Mouse (Mus musculus): ENCODE measurements at regions not wholly inside any gene's neighbourhood (a gene's known extent, or its start where the extent isn't known, plus 50 kb on each side); places are given as distances from the start of the nearest gene placed in this dataset.

DNA sequence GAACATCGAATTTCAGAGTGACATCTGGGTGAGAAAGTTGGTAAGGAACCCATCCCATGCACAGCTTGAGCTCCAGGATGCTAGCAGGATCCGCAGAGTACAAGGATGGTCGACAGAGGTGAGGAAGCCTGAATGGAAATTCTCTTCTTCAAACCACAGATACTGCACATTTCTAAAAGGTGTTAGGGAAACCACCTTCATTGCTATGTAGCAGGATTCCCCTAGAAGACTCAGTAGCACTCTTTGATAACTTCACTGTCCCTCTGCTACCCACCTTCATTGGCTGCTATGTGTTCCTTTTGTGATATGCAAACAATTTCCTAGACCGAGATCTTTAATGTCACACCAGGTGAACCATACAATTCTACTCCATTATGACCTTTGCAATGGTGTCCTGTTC, 128.1 kb upstream of the Atp2b1 start:
- DNase-seq (ENCODE audit: low spot score in 2 of 2), result no peak
- intact Hi-C loops (cut with DNase I), result loop anchor here (10.0 kb wide), 1 partner anchor 291 kb away; no protein-coding TSS in a partner anchor

DNA sequence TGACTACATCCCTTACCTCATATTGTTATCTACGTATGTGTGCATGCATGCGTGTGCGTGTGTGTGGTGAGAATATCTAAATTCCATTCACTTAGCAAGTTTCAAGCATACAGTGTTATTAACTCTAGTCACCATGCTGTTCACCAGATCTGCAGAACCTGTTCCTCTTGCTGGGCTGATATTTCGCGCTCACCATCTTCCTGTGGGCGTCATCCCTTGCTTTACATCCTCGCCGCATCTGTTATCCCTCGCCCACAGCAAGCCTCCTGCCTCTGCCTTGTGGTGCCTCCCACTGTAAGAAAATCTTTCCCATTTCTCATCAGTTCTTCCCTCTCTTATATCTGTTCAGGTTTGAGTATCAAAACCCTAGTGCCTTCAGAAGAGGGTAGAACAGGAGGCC, 124.4 kb upstream of the Atp2b1 start:
- no peak for DNase-seq (ENCODE audit: low spot score in 2 of 2)
- intact Hi-C loops (cut with DNase I), result loop anchor here (10.0 kb wide), 1 partner anchor 295 kb away; no protein-coding TSS in a partner anchor

DNA sequence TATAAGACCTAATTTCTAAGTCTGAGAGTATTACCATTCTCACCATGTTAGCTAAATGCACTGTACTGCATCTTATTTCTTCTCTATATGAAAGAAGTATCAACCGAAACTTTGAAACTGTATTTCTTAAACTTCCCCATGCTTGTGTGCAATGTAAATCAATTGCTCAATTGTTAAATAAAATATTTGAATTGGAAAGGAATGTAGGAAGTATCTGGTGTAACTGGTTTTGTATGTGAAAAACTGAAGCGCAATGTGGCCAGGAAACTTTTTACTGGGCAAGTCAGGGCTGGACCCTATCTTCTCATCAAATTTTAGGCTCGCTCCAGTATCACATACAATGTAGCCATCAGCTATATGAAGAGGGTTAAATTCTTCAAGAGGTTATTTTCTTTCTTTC, 123.8 kb upstream of the Atp2b1 start:
- DNase-seq (ENCODE audit: low spot score in 2 of 2), result no peak
- intact Hi-C loops (cut with DNase I), result no loop called here

DNA sequence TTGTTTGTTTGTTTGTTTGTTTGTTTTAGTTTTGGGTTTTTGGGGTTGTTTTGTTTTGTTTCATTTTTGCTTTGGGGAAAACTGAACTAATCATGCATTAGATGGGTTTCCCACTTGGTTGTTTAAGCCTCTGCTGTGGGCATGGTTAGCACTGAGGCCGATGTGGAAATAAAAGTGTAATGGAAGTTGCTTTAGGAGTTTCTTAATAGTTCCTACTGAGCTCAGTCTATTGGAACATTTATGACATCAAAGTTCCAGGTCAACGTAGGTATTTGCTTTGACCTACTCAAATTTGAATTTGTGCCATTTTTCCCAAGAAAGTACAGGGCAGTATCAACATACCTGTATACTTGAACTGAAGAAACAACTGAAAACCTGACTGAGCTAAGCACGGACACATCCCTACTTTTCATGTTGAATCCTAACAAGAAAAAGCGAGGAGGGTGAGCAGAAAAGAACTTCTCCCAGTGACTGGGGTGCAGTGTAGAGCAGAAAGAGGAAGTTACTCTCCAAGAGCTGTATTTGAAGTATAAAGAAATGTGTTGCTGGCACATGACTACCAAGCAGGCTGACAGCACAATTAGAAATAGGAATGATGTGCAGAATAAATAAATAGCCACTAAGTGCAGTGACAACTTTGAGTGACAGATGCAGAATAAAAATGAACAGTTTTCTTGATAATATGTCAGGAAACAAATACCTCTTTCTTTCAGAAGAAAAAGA, 122.0 kb upstream of the Atp2b1 start:
- no peak for DNase-seq (ENCODE audit: low spot score in 2 of 2)
- intact Hi-C loops (cut with DNase I), result no loop called here

DNA sequence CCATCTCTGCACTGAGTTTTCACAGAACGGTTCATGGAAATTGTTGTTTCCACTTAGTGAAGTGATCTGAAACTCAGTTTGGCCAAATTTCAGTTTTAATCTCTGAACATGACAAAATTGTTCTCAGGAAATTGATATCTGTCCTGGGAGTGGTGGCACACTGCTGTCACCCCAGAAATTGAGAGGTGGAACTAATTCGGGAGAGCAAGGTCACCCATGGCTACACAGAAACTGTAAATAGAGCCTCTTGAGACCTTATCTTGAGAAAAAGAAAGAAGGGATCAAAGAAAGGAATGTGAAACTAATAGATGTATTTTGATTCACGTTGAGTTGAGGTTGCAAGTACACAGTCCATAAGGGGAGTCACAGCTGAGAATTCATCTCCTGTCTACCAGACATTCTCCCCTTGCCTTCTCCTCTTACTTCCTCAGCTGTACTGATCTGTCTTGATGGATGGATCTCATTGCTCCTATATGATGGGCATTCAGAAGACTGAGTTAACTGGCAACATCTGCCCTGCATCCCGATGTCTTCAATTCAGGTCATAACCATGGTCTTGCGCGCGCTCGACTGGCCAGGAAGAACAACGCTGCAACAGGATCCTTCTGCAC, 120.2 kb upstream of the Atp2b1 start:
- intact Hi-C loops (cut with DNase I), result no loop called here
- DNase-seq (ENCODE audit: low spot score in 2 of 2), result no peak

DNA sequence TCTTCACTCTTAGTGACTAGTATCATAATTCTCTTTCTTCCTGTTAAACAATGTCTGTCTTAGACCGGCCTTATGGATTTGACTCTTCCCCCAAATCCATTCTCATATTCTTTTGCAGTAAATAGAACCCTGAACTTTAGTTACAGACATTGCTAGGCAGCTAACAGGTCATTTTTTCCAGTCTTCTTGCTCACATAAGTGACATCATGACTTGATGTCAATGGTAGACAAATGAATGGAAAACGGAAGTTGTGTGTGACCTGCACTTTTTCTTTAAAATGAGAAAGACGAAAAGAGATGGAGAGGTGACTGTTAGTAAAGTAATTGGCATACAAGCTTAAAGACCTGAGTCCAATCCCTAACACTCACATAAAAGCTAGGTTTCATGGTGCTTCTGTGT, 118.2 kb upstream of the Atp2b1 start:
- intact Hi-C loops (cut with DNase I), result no loop called here
- no peak for DNase-seq (ENCODE audit: low spot score in 2 of 2)

DNA sequence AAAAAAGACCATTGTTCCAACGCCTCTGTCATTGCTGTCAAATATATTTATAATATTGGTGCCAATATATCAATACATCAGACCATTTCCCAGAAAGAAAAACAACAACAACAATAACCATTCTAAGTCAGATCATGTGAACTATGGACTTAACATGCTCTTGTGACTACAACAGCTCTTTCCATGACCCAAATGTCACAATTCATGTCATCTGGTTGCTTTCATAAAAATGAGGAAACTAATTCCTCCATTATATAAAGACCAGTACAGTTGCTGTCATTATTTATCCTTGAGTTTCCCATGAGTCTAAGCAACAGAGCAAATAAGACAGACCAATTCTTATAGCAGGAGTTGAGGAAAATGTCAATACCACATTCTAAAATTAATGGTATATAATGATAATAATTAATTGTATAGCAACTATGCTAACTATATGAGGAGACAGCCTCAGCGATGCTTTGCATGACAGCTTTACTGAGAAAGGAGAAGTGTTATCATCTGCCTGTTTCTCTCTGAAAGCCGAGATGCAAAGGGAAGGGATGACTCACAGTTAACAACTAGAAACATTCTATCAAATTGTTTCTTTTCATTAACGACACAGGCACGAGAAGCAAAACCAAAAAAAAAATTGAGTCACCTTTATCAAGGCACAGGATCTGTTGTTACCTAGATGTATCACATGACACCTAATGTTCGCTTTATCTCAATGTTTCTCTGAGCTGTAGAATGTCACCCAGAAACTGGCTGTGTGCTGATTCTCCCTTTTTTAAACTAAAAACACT, 115.4 kb upstream of the Atp2b1 start:
- no peak for DNase-seq (ENCODE audit: low spot score in 2 of 2)
- intact Hi-C loops (cut with DNase I), result no loop called here

DNA sequence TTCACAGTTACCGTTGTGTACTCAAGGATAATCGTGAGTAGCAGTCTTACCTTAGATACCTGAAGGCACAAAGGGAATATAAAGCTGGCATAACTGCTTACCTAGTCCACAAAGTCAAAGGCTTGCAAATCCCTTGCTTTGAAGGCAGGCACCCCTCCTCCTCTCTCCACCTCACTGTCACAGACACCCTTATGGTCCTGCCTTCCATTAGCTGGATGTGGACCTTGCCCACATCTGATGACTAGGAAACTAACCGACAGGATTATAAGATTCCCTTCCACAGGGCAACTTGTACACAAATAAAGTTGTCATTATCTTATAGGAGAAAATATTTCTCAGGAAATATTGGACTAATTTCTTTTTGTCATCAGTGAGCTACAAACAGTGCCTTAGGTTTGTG, 114.4 kb upstream of the Atp2b1 start:
- intact Hi-C loops (cut with DNase I), result no loop called here
- DNase-seq (ENCODE audit: low spot score in 2 of 2), result no peak

DNA sequence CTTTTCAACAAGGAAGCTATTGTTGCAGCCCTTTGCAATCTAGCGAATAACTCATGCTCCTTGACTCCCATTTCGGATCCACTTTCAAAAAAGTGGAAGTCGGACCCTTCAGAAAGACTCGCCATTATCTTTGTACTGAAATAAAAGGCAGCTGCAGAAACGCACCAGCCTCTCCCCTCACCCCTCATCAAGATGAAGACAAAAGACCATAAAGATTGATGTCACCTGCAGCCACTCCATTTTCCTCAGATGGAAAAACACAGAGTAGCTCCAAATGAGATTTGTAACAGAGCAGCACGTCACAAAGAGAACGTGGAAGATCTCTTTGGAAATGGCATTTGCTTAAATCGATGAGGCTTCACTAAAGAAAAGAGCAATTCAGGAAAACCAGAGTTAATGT, 113.3 kb upstream of the Atp2b1 start:
- intact Hi-C loops (cut with DNase I), result no loop called here
- no peak for DNase-seq (ENCODE audit: low spot score in 2 of 2)

DNA sequence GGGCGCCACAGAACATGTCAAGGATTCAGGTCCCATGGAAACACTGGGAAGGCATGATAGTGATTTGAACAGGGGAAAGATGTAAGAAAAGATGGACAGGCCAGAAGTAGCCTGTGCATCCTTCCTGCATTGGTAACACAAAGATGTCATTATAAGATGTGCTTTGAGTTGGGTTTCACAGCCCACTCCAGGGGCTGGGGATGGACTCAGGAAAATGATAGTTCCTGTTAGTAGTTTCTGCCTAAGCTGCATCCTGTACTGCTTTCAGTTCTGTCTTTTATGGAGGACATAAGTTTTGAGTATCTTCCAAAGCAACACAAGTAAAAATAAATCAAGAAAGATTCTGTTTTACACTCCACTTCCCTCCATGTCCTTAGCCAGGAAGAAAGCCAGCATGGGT, 109.2 kb upstream of the Atp2b1 start:
- intact Hi-C loops (cut with DNase I), result no loop called here

DNA sequence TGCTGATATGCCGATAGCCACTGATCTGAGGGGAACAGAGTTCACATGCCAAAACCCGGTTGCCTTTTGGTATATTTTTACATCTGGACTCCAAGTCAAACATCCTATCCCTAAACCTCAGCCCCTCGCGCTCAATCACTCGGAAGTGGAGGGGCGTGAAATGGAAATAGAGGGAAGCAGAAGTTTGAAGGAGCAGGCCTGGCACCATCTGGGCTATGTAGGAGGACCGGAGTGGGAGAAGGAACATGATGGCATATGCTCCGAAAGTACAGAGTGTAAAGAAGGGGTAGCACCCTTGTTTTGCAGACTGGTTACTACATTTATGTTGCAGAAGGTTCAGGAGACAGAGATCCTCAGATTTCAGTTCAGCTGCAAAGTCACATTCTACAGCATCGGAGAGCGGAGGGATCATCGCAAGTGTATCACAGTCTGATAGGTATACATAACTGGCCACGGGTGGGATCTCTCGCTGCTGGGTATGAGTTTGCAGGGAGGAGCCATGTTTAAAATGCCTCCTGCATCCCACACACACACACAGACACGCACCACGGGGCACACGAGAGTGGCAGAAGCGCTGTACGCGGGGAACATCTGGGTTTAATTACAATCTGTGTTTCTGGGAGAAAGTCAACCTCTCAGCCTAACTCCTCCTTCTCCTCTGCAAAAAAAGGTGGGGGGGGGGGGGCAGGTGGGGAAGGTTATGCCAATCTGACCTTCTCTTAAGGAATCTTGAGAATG, 107.2 kb upstream of the Atp2b1 start:
- peak; percentile 81 to 86 for DNase-seq (ENCODE audit: low spot score in 2 of 2)
- intact Hi-C loops (cut with DNase I), result no loop called here

More for the DNA sequence above, 109.2 kb upstream of the Atp2b1 start:
- no peak for DNase-seq (ENCODE audit: low spot score in 2 of 2)

DNA sequence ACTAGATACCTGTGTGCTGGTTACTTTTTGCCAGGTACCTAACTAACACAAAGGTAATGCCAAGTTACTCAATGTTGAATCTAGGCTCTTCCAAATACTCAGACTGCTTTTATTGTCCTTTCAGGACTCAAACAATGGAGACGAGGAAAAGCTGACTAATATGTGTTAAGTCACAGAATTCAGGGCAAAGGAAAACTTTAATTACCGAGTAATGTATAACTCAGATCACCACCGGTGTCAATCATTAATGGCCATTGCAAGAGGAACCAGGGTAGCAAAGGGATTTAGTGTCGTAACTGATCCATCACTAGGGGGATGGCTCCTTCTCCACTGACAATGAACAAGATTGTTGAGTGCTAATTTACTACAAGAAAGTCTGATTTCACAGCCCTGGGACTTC, 105.6 kb upstream of the Atp2b1 start:
- DNase-seq (ENCODE audit: low spot score in 2 of 2), result no peak
- intact Hi-C loops (cut with DNase I), result no loop called here

DNA sequence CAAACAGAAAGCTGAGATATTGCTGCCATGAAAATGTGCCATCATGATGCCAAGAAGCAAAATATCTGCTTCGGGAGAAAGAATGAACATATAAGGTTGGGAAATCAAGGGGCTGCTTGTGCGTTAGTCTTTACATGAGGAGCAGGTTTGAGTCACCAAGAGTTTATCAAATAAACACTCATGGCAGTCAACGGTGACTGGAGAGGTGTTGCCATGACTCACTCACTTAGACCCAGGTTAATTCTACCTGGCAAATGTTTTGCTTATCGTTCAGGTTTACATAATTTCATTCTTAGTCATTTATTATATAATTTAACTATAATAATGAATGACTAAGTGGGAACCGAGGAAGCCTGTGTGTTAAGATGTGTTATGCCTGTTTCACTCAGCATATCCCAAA, 85.2 kb upstream of the Atp2b1 start:
- DNase-seq (ENCODE audit: low spot score in 2 of 2), result no peak
- intact Hi-C loops (cut with DNase I), result no loop called here

DNA sequence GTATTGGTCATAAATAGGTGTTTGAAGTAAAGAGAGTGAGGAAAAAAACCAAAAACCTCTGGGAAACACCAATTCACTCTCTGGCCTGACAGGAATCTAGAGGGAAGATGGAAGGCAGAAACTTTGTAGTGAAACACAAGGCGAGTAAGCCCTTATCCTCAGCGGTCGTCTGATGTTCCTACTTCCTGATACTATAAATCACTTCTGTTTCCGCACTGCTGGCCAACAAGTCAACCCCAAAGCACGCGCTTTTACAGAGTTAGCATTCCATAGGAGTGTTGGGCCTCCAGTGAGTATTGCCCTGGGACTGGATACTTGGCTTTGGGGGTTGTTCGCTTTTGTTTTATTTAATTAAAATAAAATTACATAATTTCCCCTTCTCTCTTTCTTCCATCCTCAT, 82.7 kb upstream of the Atp2b1 start:
- intact Hi-C loops (cut with DNase I), result no loop called here
- DNase-seq (ENCODE audit: low spot score in 2 of 2), result no peak

DNA sequence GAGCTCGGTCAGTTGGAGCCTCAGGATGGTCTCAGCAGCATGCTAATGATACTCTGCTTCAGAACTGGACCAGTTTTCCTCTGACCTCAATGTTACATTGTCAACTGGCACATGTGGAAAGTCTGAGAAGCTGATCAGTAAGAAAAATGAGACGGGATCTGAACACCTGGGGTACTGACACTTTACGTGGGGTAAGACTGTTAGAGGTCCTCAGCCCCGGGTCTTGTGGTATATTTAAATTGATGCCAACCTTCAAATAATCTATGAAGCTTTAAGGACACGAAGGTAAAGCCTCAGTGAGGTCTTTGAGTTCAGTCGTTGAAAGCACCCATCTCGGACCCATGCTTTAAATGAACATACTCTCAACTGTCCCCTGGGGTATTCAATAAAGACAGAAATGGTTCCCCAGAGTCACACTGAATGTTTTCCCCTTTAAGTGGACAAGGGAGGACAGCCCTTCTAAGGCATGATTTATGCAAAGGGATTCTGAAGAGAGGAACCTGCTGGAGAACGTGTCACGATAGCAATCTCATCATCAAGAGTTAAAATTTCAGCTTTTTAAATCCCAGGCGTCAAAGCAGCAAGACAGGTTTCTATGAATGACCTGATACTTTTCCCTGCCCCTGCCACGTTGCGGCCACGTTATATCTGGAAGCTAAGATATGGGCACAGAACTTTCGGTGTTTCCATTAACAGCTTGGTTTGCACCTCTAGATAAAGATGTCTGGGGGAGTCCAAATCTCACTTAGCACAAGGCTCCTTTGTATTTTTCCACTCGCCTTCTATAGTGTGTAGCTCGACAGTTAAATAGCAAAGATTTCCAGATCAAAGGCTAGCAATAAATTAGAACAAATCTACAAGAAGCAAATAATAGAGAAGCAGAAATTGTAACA, 76.7 kb upstream of the Atp2b1 start:
- intact Hi-C loops (cut with DNase I), result no loop called here
- peak in 1 of 2 experiments; percentile 10 for DNase-seq (ENCODE audit: low spot score in 2 of 2)

DNA sequence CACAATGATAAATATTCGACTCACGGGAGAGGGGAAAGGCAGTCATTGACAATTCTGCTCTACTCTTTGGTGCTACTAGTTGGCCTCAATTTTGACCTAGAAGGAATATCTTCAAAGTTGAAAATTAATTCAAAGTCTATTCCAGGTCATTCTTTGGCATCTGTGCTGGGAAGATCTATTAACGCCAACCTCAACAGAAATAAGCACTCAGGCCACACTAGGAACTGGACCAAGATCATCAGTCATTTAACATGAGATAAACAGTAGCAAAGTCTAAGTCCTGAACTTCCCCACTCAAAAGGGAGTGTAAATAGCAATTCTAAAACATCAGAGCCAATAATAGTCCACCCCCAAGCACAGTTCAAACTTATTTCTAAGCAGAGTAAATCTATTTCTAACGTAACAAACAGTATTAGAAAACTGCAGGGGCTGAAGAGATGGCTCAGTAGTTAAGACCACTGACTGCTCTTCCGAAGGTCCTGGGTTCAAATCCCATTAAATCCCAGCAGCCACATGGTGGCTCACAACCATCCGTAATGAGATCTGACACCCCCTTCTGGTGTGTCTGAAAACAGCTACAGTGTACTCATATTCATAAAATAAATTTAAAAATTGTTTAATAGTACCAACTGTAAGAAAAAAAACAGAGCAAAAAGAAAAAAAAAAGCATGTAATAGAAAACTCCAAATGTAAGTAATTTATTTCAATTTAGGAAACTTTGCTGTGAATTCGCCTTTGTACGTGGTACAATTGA, 75.1 kb upstream of the Atp2b1 start:
- no peak for DNase-seq (ENCODE audit: low spot score in 2 of 2)
- intact Hi-C loops (cut with DNase I), result no loop called here

DNA sequence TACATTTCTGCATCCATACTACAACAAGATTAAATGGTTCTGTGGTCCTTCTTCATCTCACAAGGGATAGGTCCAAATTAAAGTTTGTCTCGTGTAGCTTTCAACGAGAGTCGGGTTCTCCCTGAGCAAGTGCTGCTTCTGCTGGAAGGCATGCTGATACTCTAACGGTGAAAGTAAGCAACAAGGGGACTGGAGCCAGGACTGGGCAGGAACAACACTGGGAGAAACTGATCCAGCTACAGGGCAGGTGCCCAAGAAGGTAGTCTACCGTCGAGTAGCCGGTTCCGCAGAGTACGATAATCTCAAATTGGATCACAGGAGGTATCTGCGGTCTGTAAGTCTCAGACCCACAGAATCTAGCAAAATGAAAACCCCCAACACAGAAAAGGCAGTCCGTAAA, 74.2 kb upstream of the Atp2b1 start:
- no peak for DNase-seq (ENCODE audit: low spot score in 2 of 2)
- intact Hi-C loops (cut with DNase I), result no loop called here

DNA sequence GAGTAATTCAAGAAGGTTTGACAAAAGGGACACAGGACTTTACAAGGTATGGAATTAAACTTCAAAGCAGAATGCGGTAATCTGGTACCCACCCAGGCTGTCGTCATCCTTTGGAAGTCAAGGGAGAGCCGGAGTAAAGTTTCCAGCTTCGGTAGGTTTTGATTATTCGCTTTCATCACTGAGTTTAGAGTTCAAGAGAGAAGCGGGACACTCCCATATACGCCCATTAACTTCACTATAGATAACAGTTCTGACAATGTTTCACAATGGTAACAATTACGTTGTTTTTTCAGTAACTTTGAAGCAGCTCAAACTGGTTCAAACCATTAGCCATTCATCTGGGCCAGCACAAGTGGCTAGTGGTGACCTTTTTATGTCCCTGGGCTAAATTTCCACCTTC, 73.8 kb upstream of the Atp2b1 start:
- intact Hi-C loops (cut with DNase I), result no loop called here
- DNase-seq (ENCODE audit: low spot score in 2 of 2), result no peak

Data from left cerebral cortex, postnatal 36 days (tissue).